Mouse (Mus musculus) ES-Bruce4 (cell line): ENCODE measurements at regions not wholly inside any gene's neighbourhood (a gene's known extent, or its start where the extent isn't known, plus 50 kb on each side); places are given as distances from the start of the nearest gene placed in this dataset.

Experiments
- H3K27ac ChIP-seq: 2 replicates; pipeline ENCODE4 v1.5.1; 2012; ENCODE audit warnings: low read length, inconsistent platforms; ENCODE audit not compliant: insufficient read depth
- H3K27me3 ChIP-seq: 2 replicates; pipeline ENCODE4 v1.6.1; 2012; ENCODE audit warnings: mild to moderate bottlenecking, low read length, inconsistent platforms; ENCODE audit not compliant: control insufficient read depth, poor library complexity, insufficient read depth, severe bottlenecking
- H3K36me3 ChIP-seq: 2 replicates; pipeline ENCODE4 v1.6.1; 2012; ENCODE audit warnings: inconsistent platforms, mild to moderate bottlenecking, low read length, moderate library complexity; ENCODE audit not compliant: control insufficient read depth, poor library complexity, insufficient read depth, severe bottlenecking
- H3K4me1 ChIP-seq: one replicate; pipeline ENCODE4 v1.8.1; 2011; ENCODE audit warnings: low read length; ENCODE audit not compliant: control insufficient read depth, insufficient read depth
- H3K4me3 ChIP-seq: 2 replicates; pipeline ENCODE4 v1.5.1; 2011; ENCODE audit warnings: low read depth, mild to moderate bottlenecking, low read length
- H3K9ac ChIP-seq: 2 replicates; pipeline ENCODE4 v1.6.1; 2012; ENCODE audit warnings: low read depth, mild to moderate bottlenecking, inconsistent platforms; ENCODE audit not compliant: poor library complexity, severe bottlenecking
- H3K9me3 ChIP-seq: replicated peaks from 2 replicates; pipeline ENCODE4 v1.6.1; 2012; ENCODE audit warnings: mild to moderate bottlenecking, low read length, inconsistent platforms; ENCODE audit not compliant: control insufficient read depth, poor library complexity, insufficient read depth, severe bottlenecking
- CTCF ChIP-seq: IDR thresholded peaks from one replicate; pipeline ENCODE4 v1.8.1; 2011; ENCODE audit warnings: low read depth, low read length
- EP300 ChIP-seq: IDR thresholded peaks from 2 replicates; pipeline ENCODE4 v1.6.1; 2011; ENCODE audit warnings: low read depth, low read length; ENCODE audit not compliant: insufficient read depth
- POLR2A ChIP-seq: IDR thresholded peaks from one replicate; pipeline ENCODE4 v1.8.1; 2011; ENCODE audit warnings: low read length; ENCODE audit not compliant: insufficient read depth

GRCm38 (mm10) chr11:110889354-110890151 is 78.3 kb upstream of the Kcnj16 start:
- Histone ChIP-seq H3K4me3 (no peak overlapping the region), H3K27me3 (no peaks in the 10 kb centered on the region), H3K4me1 (no peaks in the 10 kb centered on the region), H3K27ac (no peak overlapping the region), H3K9me3 (no peaks in the 10 kb centered on the region), H3K36me3 (no peaks in the 10 kb centered on the region), H3K9ac (no peak overlapping the region)
- TF ChIP-seq POLR2A (no peak), EP300 (no peak), CTCF (no peak)

DNA sequence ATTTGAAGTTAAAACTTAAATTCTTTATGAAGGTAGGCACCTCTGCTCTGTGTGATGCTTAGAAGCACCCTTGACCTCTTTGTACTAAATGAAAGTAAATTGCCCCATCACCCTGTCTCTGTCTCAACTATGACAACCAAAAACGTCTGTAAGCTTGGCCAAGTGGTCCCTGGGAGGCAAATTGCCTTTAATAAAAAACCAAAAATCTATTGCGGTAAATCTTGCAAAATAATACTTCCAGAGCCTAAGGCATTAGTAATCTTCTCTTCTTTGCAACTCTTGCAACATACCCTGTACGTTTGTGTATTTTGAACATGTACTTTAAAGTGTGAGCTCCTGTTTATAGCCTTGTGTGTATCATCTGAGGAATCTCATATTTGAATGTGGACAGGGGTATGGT is 77.4 kb upstream of the Kcnj16 start:
- Histone ChIP-seq H3K9ac (no peak overlapping the region), H3K36me3 (no peaks in the 10 kb centered on the region), H3K4me1 (no peaks in the 10 kb centered on the region), H3K27ac (no peak overlapping the region), H3K27me3 (no peaks in the 10 kb centered on the region), H3K9me3 (no peaks in the 10 kb centered on the region), H3K4me3 (no peak overlapping the region)
- no peak for TF ChIP-seq EP300
- TF ChIP-seq POLR2A: no peak

DNA sequence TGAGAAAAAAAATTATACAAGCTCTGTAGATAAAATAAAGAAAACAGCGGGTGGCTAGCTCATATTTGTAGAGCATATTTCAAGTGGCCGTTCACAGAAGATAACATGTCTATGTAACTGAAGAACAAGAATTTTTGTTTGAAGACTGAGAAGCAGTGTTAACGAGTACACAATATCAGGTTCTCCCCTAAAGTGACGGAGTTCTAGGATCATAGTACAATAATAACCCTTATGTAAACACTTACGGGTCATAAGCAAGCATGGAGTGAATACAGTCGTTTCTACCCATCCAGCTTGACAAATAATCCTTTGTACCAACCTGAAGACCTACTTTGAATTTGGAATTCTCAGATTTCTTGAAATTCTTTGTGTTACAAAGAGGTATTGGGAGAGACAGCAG is 64.9 kb upstream of the Kcnj16 start:
- Histone ChIP-seq H3K9ac (no peak overlapping the region), H3K27me3 (no peaks in the 10 kb centered on the region), H3K27ac (no peak overlapping the region), H3K4me3 (no peak overlapping the region), H3K9me3 (no peaks in the 10 kb centered on the region), H3K4me1 (no peaks in the 10 kb centered on the region), H3K36me3 (no peaks in the 10 kb centered on the region)
- no peak for TF ChIP-seq POLR2A
